In genomic region chr13:101760001-101760687, GRCm38 (mm10) we compare ENCODE assay signal across 9 mouse cellular contexts. TPM values are rescaled to one million over a fixed set of nuclear protein-coding genes. Genes with fewer than 3 reads are reported as not detected.
DNase-seq lines count a peak whose midpoint lies in the region; ATAC-seq and TF ChIP-seq lines count a peak whose summit lies in the region.
"Had no signal": no experiment of that assay in that cellular context is flagged by ENCODE, and none has a peak within 500 bp of the region (broad histone marks: within the 10 kb centered on the region; RNA-seq: fewer than 3 reads in every experiment).

No protein-coding gene starts in this region.

- no peaks in the 10 kb centered on the region for H3K27me3 ChIP-seq in heart, embryonic 12.5 days (replicated peaks)
- H3K27me3 ChIP-seq in intestine, postnatal 0 days (replicated peaks; ENCODE audit: control insufficient read depth, insufficient read depth, low read length): 0 out of 2 replicates have a peak, but pooled peaks cover 2% of the 10 kb centered on the region
- H3K27me3 ChIP-seq: Patski had no signal

- ATAC-seq in heart, embryonic 12.5 days (ENCODE audit: insufficient number of reproducible peaks, low FRiP score): no peak
- peak; percentile 15 for ATAC-seq in intestine, postnatal 0 days
- ATAC-seq in erythroid progenitor cell, adult 5-6 weeks (replicated peaks; ENCODE audit: low FRiP score, poor library complexity, severe bottlenecking): no peak
- ATAC-seq: Patski had no signal

- H3K27ac ChIP-seq in heart, embryonic 12.5 days (ENCODE audit: poor library complexity, severe bottlenecking): no peak overlapping the region
- no peak overlapping the region; the same call in 1 of the 2 replicates for H3K27ac ChIP-seq in intestine, postnatal 0 days (ENCODE audit: low read depth, low read length)

- no peaks in the 10 kb centered on the region for H3K9me3 ChIP-seq in heart, embryonic 12.5 days (replicated peaks)
- no peaks in the 10 kb centered on the region for H3K9me3 ChIP-seq in intestine, postnatal 0 days (ENCODE audit: control insufficient read depth)

- H3K9ac ChIP-seq in heart, embryonic 12.5 days: 0 out of 2 replicates have a peak overlapping the region, but pooled peaks have one; percentile 20
- no peak overlapping the region for H3K9ac ChIP-seq in intestine, postnatal 0 days (ENCODE audit: low read depth, low read length)

- no peak for DNase-seq in heart, postnatal 4 days
- DNase-seq in thymus, postnatal 4 days: peak; percentile 32
- DNase-seq in thymus, postnatal 10 days (ENCODE audit: low spot score in 2 of 2): no peak
- no peak for DNase-seq in adrenal gland, postnatal 10 days
- no peak for DNase-seq in kidney, postnatal 36 days

- no peak for TF ChIP-seq CTCF in intestine, postnatal 0 days (IDR thresholded peaks at IDR 0.05; ENCODE audit: low read depth)

- no peak overlapping the region for H3K4me3 ChIP-seq in heart, embryonic 12.5 days
- no peak overlapping the region for H3K4me3 ChIP-seq in intestine, postnatal 0 days (ENCODE audit: low read depth, low read length)

- peak overlapping the region; percentile 41; the same call in 1 of the 2 replicates for H3K4me2 ChIP-seq in heart, embryonic 12.5 days
- H3K4me2 ChIP-seq in intestine, postnatal 0 days (replicated peaks; ENCODE audit: low read depth): peak overlapping the region; percentile 51

- 40% methylated on average over 8 of the region's 8 CpGs for WGBS in heart, embryonic 12.5 days
- WGBS in intestine, postnatal 0 days: 32% methylated on average over 8 of the region's 8 CpGs

- H3K36me3 ChIP-seq in heart, embryonic 12.5 days: peaks cover 7% of the 10 kb centered on the region
- H3K36me3 ChIP-seq in intestine, postnatal 0 days (ENCODE audit: control insufficient read depth, insufficient read depth): peaks cover 27% of the 10 kb centered on the region

- peaks cover 75% of the 10 kb centered on the region for H3K4me1 ChIP-seq in heart, embryonic 12.5 days (replicated peaks)
- peaks cover 20% of the 10 kb centered on the region for H3K4me1 ChIP-seq in intestine, postnatal 0 days (replicated peaks; ENCODE audit: control insufficient read depth, insufficient read depth, low read length)

RNA-seq across cellular contexts. Expression of gene Pik3r1, which starts 7.9 kb away (rescaled TPM):
- polyA plus RNA-seq in heart, embryonic 12.5 days (2016; fragmentation: Nextera tagmentation; extraction: Ambion mirVana): 14.8 and 18.1 TPM in 2 replicates
- 10 to 100 TPM; 34.7 to 35.8 TPM for total RNA-seq in heart, postnatal 4 days (2021)
- polyA plus RNA-seq in intestine, postnatal 0 days (2015; fragmentation: Nextera tagmentation; extraction: Ambion mirVana): 14.7 and 17.5 TPM in 2 replicates
- 10 to 100 TPM; 82.7 to 83.1 TPM for total RNA-seq in adrenal gland, postnatal 10 days (2021)
- 119 and 126 TPM in 2 replicates for total RNA-seq in erythroid progenitor cell, adult 5-6 weeks (2015; ENCODE audit: low replicate concordance)
- total RNA-seq in erythroid progenitor cell, adult 5-6 weeks (2017; ENCODE audit: low replicate concordance): 173 and 241 TPM in 2 replicates
